Mouse (Mus musculus): ENCODE data around the gene Rtn2.

DNA sequence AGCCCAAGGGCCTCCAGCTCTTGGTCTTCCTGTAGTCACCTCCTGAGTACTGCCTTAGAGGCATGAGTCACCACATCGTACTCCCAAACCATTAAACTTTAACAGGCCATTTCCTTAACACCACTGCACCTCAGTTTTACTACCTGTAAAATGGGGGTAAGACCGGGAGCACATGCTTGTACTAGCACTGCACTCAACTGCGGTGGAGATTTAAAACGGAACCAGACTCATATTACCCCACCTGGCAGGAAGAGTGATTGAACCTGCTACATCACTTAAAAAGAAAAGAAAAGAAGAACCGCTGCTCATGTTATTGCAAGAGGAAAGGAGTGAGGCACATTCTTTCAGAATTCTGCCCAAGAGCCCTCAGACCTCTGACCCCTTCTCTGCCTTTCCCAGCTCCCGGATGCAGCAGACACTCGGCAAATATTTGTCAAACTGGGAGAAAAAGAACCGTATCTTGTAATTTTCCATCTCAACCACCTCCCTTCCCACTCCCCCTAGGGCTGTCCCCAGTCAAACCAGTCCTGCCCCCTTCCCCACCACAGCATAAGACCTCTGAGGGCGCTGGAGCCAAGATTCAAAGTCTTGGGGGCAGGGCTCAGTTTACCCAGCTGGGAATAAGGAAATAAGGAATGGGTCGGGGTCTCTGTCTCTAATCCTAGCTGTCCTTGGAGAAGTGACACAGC is 13.3 kb upstream of the Rtn2 start:
- TF ChIP-seq CTCF (IDR thresholded peaks at IDR 0.05; ENCODE audit: borderline replicate concordance, extremely low read depth, insufficient read depth, insufficient read length) (no peak), POLR2A (IDR thresholded peaks at IDR 0.05; ENCODE audit: borderline replicate concordance, extremely low read depth, insufficient read depth, insufficient read length, poor library complexity, severe bottlenecking) (no peak)

Measured in brain, embryonic 14.5 days (tissue).